Mouse (Mus musculus) G1E (cell line): ENCODE results near the gene Izumo4.

ENCODE experiments used
- CTCF ChIP-seq: IDR thresholded peaks from 2 replicates; pipeline ENCODE4 v1.5.1; 2012; ENCODE audit warnings: low read depth, low read length, inconsistent platforms, mixed read lengths
- GATA1 ChIP-seq: IDR thresholded peaks from 2 replicates; pipeline ENCODE4 v1.6.1; 2012; ENCODE audit warnings: borderline replicate concordance, low read length, inconsistent platforms, mixed read lengths

DNA sequence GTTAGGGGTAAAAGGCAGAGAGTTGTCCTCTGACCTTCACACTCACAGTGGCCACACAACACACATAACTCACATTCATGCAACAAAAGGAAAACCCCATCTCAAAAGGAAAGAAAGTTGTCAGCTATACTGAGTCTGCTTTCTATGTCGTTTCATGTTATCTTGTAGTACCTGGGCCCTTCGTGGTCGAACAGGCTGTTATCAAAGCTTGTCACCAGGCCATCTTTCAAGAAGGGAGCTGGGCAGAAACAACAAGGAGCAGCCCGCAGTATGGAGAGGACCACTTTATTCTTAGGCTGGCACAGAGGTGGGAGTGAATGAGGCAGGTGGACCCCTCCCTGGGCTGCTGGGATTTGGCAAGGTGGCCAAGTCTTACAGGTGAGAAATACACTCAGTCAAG, 17.0 kb upstream of the Izumo4 start:
- TF ChIP-seq CTCF: no peak
- no peak for TF ChIP-seq GATA1
